Mouse (Mus musculus): ENCODE measurements around the gene 3100002H09Rik. TPM values are rescaled to one million over a fixed set of nuclear protein-coding genes. Genes with fewer than 3 reads are reported as not detected.

Gene 3100002H09Rik
- total RNA-seq, 4 experiments from 2014 or later: not detected

GRCm38 (mm10) chr4:124615406-124615960 lies 4.9 kb upstream of the 3100002H09Rik start:
- DNase-seq: no peak

GRCm38 (mm10) chr4:124614189-124614588 lies 3.6 kb upstream of the 3100002H09Rik start:
- no peak for DNase-seq

- DNase-seq: no peak
These were observed 1.2 kb upstream of the 3100002H09Rik start for GRCm38 (mm10) chr4:124611768-124612167.

- DNase-seq: no peak
These were observed 537 bp downstream of the 3100002H09Rik start for GRCm38 (mm10) chr4:124610066-124610465.

GRCm38 (mm10) chr4:124607166-124607565 lies 3.4 kb downstream of the 3100002H09Rik start:
- no peak for DNase-seq

- no peak for DNase-seq
These were observed 4.4 kb downstream of the 3100002H09Rik start for GRCm38 (mm10) chr4:124606180-124606579.

- DNase-seq: no peak
These were observed 5.3 kb downstream of the 3100002H09Rik start for GRCm38 (mm10) chr4:124605255-124605654.

- no peak for DNase-seq
These were observed 6.9 kb downstream of the 3100002H09Rik start for GRCm38 (mm10) chr4:124603712-124604111.

GRCm38 (mm10) chr4:124595929-124596328 lies 14.7 kb downstream of the 3100002H09Rik start:
- no peak for DNase-seq

GRCm38 (mm10) chr4:124594933-124595332 lies 15.7 kb downstream of the 3100002H09Rik start:
- peak; percentile 27 for DNase-seq

GRCm38 (mm10) chr4:124593691-124594090 lies 16.9 kb downstream of the 3100002H09Rik start:
- DNase-seq: no peak

GRCm38 (mm10) chr4:124593210-124593609 lies 17.4 kb downstream of the 3100002H09Rik start:
- DNase-seq: no peak

- no peak for DNase-seq
These were observed 18.4 kb downstream of the 3100002H09Rik start for GRCm38 (mm10) chr4:124592241-124592640.

- DNase-seq: no peak
These were observed 29.9 kb downstream of the 3100002H09Rik start for GRCm38 (mm10) chr4:124580695-124581094.

GRCm38 (mm10) chr4:124575955-124576445 lies 34.6 kb downstream of the 3100002H09Rik start:
- no peak for DNase-seq

GRCm38 (mm10) chr4:124575269-124575954 lies 35.2 kb downstream of the 3100002H09Rik start:
- no peak for DNase-seq

- no peak for DNase-seq
These were observed 37.0 kb downstream of the 3100002H09Rik start for GRCm38 (mm10) chr4:124573586-124573985.

- peak; percentile 60 for DNase-seq
These were observed 39.6 kb downstream of the 3100002H09Rik start for GRCm38 (mm10) chr4:124570977-124571376.

GRCm38 (mm10) chr4:124569661-124570060 lies 40.9 kb downstream of the 3100002H09Rik start:
- DNase-seq: no peak

- DNase-seq: no peak
These were observed 47.2 kb downstream of the 3100002H09Rik start for GRCm38 (mm10) chr4:124563371-124563770.

GRCm38 (mm10) chr4:124562721-124563120 lies 47.9 kb downstream of the 3100002H09Rik start:
- no peak for DNase-seq

Data from adrenal gland, adult 8-10 months (tissue).